Mouse (Mus musculus): ENCODE measurements at regions not wholly inside any gene's neighbourhood (a gene's known extent, or its start where the extent isn't known, plus 50 kb on each side); places are given as distances from the start of the nearest gene placed in this dataset.

DNA sequence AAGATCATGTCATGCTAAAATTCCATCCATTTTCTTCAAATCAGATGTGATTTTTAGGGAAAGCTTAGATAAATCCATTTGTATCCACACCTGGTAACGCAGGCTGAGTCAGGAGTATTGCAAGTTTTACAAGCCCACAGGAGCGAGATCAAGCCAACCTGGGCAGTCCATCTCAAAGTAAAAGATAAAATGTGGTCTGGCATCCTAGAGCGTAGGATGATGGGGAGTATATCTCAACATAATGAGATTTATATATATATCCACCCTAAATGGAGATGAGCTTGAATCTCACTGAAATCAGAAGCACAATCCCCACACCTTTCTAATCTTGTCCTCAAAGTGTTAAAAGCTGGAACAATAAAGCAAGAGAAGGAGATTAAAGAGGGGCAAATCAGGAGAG, 124.6 kb downstream of the Atp23 start:
- TF ChIP-seq POLR2A (IDR thresholded peaks at IDR 0.05; ENCODE audit: insufficient read depth, low read depth, low read length): no peak
- TF ChIP-seq CTCF (IDR thresholded peaks at IDR 0.05): no peak
- TF ChIP-seq EP300 (IDR thresholded peaks at IDR 0.05; ENCODE audit: insufficient read depth, low read depth, low read length): no peak

Measured in heart, adult 2 months (tissue).